Mouse (Mus musculus) C2C12 (cell line): ENCODE results near the gene Stambp.

Source experiments
- CTCF ChIP-seq: IDR thresholded peaks from one replicate; pipeline ENCODE4 v1.5.1; 2011; ENCODE audit not compliant: control insufficient read depth, insufficient read depth, insufficient read length
- MYOD1 ChIP-seq: IDR thresholded peaks from one replicate; pipeline ENCODE4 v1.6.1; 2011; ENCODE audit warnings: low read depth; ENCODE audit not compliant: control insufficient read depth, insufficient read length

- TF ChIP-seq CTCF (no peak), MYOD1 (no peak)
These were observed 40.4 kb upstream of the Stambp start for GRCm38 (mm10) chr6:83612976-83613375.
